Mouse (Mus musculus) thymus, adult 2 months (tissue): ENCODE results near the gene Sipa1l1. TPM values are rescaled to one million over a fixed set of nuclear protein-coding genes. Genes with fewer than 3 reads are reported as not detected.

ENCODE experiments used
- DNase-seq: peaks from one replicate; pipeline ENCODE4 v3.0.0; 2021
- H3K27ac ChIP-seq: fragments of 200-500 bp; 2 replicates; pipeline ENCODE4 v1.5.1; 2012; ENCODE audit warnings: low read length, control low read depth; ENCODE audit not compliant: control insufficient read depth, insufficient read depth
- H3K27me3 ChIP-seq: fragments of 200-500 bp; 2 replicates; pipeline ENCODE4 v1.6.1; 2012; ENCODE audit warnings: mild to moderate bottlenecking, low read length, moderate library complexity, mixed read lengths; ENCODE audit not compliant: control insufficient read depth, insufficient read depth
- H3K36me3 ChIP-seq: fragments of 200-500 bp; 2 replicates; pipeline ENCODE4 v1.6.1; 2012; ENCODE audit warnings: mild to moderate bottlenecking, low read length, moderate library complexity; ENCODE audit not compliant: control insufficient read depth, insufficient read depth
- H3K4me1 ChIP-seq: fragments of 200-500 bp; replicated peaks from 2 replicates; pipeline ENCODE4 v1.6.1; 2012; ENCODE audit warnings: low read length; ENCODE audit not compliant: control insufficient read depth, insufficient read depth
- H3K4me3 ChIP-seq: fragments of 200-500 bp; 2 replicates; pipeline ENCODE4 v1.5.1; 2012; ENCODE audit warnings: mild to moderate bottlenecking, low read length, control low read depth, moderate library complexity; ENCODE audit not compliant: control insufficient read depth, insufficient read depth
- CTCF ChIP-seq: fragments of 200-500 bp; IDR thresholded peaks from 2 replicates; pipeline ENCODE4 v1.5.1; 2012; ENCODE audit warnings: mild to moderate bottlenecking, control low read depth, low read length, moderate library complexity, borderline replicate concordance; ENCODE audit not compliant: control insufficient read depth, poor library complexity, insufficient read depth; ENCODE audit errors: extremely low read depth
- POLR2A ChIP-seq: fragments of 200-500 bp; IDR thresholded peaks from 2 replicates; pipeline ENCODE4 v1.6.1; 2012; ENCODE audit warnings: mild to moderate bottlenecking, low read length, control low read depth, moderate library complexity; ENCODE audit not compliant: control insufficient read depth, poor library complexity, insufficient read depth; ENCODE audit errors: extremely low read depth
- WGBS: fragments of 180-500 bp; shearing (Covaris S2); methylation state at CpG from one replicate; pipeline ENCODE4 v1.1.7; 2018; 5-methylcytosine and 5-hydroxymethylcytosine counted together
- polyA plus RNA-seq: library from polyadenylated mRNA; depleted of rRNA; stranded (reverse); fragments of >200 nt; gene quantifications from 2 replicates; pipeline ENCODE4 v1.2.3, GENCODE M21; 2012

Sipa1l1 gene
- polyA plus RNA-seq, 1 experiment: 43.7 TPM

DNA sequence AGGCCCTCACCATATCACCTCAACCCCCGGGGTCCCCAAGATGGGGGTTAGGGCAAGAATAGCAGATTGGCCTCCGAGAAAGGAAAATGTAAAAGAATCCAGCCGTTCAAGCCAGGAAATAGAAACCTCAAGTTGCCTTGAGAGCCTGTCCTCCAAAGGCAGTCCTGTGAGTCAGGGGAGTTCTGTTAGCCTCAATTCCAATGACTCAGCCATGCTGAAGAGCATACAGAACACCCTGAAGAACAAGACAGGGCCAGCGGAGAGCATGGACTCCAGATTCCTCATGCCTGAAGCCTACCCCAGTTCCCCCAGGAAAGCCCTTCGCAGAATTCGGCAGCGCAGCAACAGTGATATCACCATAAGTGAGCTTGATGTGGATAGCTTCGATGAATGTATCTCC lies 172.1 kb downstream of the Sipa1l1 start:
- no peak for TF ChIP-seq POLR2A
- TF ChIP-seq CTCF: no peak
- Histone ChIP-seq H3K36me3 (no peaks in the 10 kb centered on the region), H3K27ac (no peak overlapping the region), H3K4me1 (peaks cover 9% of the 10 kb centered on the region; the same call in 1 of the 2 replicates), H3K27me3 (no peaks in the 10 kb centered on the region), H3K4me3 (no peak overlapping the region)
- no peak for DNase-seq
- 96% methylated on average over 8 of the region's 8 CpGs for WGBS

DNA sequence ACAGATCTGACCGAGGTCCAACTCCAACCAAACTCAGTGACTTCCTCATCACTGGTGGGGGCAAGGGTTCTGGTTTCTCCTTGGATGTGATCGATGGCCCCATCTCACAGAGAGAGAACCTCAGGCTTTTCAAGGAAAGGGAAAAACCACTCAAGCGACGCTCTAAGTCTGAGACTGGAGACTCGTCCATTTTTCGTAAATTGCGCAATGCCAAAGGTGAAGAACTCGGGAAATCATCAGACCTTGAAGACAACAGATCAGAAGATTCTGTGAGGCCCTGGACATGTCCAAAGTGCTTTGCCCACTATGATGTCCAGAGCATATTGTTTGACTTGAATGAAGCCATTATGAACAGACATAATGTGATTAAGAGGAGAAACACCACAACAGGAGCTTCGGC lies 172.6 kb downstream of the Sipa1l1 start:
- Histone ChIP-seq H3K27me3 (no peaks in the 10 kb centered on the region), H3K27ac (no peak overlapping the region), H3K4me1 (peaks cover 9% of the 10 kb centered on the region; the same call in 1 of the 2 replicates), H3K36me3 (no peaks in the 10 kb centered on the region), H3K4me3 (no peak overlapping the region)
- WGBS: 98% methylated on average over 9 of the region's 9 CpGs
- DNase-seq: no peak
- no peak for TF ChIP-seq POLR2A

DNA sequence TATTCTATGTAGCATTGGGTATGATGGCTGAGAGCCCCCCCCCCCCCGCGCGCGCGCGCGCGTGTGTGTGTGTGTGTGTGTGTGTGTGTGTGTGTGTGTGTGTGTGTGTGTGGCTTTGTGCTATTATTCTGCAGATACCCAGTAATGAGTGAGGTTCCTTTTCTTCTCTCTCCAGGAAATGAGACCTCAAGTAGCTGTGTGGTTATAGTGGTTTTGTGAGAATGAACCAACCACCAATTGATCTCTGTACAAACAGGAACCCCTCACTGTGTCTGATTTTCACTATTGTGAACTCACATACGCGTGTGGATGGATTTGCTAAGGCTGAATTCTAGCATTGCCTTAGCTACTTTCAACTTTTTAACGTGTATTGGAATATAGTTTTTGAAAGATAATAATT lies 181.0 kb downstream of the Sipa1l1 start:
- peak; percentile 44 for DNase-seq
- WGBS: 16% methylated on average over 10 of the region's 11 CpGs
- H3K4me1 ChIP-seq: peaks cover 24% of the 10 kb centered on the region

GRCm38 (mm10) chr12:82350891-82351290 lies 181.8 kb downstream of the Sipa1l1 start:
- TF ChIP-seq CTCF: no peak
- no peak for TF ChIP-seq POLR2A
- 89% methylated on average over 6 of the region's 6 CpGs for WGBS
- no peaks in the 10 kb centered on the region for H3K27me3 ChIP-seq
- H3K27ac ChIP-seq: no peak overlapping the region
- DNase-seq: no peak
- no peak overlapping the region for H3K4me3 ChIP-seq
- no peaks in the 10 kb centered on the region for H3K36me3 ChIP-seq
- peaks cover 24% of the 10 kb centered on the region for H3K4me1 ChIP-seq

More for the DNA sequence above, 181.0 kb downstream of the Sipa1l1 start:
- Histone ChIP-seq H3K36me3 (no peaks in the 10 kb centered on the region), H3K27me3 (no peaks in the 10 kb centered on the region), H3K4me3 (no peak overlapping the region), H3K27ac (no peak overlapping the region)
- TF ChIP-seq POLR2A: no peak
- TF ChIP-seq CTCF: no peak

DNA sequence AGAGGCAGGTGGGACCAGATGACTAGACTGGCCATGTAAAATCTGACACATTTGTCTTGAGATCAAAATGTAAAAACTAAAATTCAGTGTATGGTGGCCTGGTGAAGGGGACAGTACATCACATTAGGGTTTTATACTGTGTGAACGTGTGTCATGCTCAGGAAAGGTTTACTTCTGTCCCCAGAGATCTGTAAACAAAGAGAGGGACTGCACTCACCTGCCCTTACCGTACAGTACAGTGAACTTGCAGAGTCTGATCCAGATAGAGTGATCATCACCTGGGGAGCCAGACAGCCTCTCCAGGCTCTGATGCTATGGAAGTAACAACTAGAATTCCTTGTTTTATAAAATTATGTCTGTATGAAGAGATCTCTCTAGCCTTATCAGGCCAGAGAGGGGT lies 184.5 kb downstream of the Sipa1l1 start:
- 95% methylated on average over 2 of the region's 2 CpGs for WGBS
- no peak overlapping the region for H3K4me3 ChIP-seq
- DNase-seq: no peak
- TF ChIP-seq CTCF: no peak
- TF ChIP-seq POLR2A: no peak
- no peak overlapping the region for H3K27ac ChIP-seq
- H3K27me3 ChIP-seq: no peaks in the 10 kb centered on the region
- peaks cover 7% of the 10 kb centered on the region for H3K36me3 ChIP-seq
- H3K4me1 ChIP-seq: peaks cover 18% of the 10 kb centered on the region

GRCm38 (mm10) chr12:82355419-82356149 lies 186.5 kb downstream of the Sipa1l1 start:
- Histone ChIP-seq H3K4me3 (no peak overlapping the region), H3K4me1 (peaks cover 7% of the 10 kb centered on the region), H3K36me3 (peaks cover 7% of the 10 kb centered on the region), H3K27me3 (no peaks in the 10 kb centered on the region), H3K27ac (no peak overlapping the region)
- 94% methylated on average over 10 of the region's 10 CpGs for WGBS
- DNase-seq: no peak
- TF ChIP-seq CTCF (no peak), POLR2A (no peak)

GRCm38 (mm10) chr12:82356476-82356875 lies 187.4 kb downstream of the Sipa1l1 start:
- Histone ChIP-seq H3K36me3 (peaks cover 7% of the 10 kb centered on the region), H3K27me3 (no peaks in the 10 kb centered on the region), H3K4me1 (0 out of 2 replicates have a peak, but pooled peaks cover under 1% of the 10 kb centered on the region), H3K4me3 (no peak overlapping the region), H3K27ac (no peak overlapping the region)
- TF ChIP-seq CTCF (no peak), POLR2A (no peak)
- no peak for DNase-seq
- WGBS: 97% methylated on average over 2 of the region's 2 CpGs
